Mouse (Mus musculus) layer of hippocampus, adult 11-12 months (tissue): ENCODE data around the gene Exosc10.

Experiments used
- DNase-seq: peaks from one replicate; pipeline ENCODE4 v3.0.0; 2022; ENCODE audit warnings: low spot score

The Exosc10 gene

DNA sequence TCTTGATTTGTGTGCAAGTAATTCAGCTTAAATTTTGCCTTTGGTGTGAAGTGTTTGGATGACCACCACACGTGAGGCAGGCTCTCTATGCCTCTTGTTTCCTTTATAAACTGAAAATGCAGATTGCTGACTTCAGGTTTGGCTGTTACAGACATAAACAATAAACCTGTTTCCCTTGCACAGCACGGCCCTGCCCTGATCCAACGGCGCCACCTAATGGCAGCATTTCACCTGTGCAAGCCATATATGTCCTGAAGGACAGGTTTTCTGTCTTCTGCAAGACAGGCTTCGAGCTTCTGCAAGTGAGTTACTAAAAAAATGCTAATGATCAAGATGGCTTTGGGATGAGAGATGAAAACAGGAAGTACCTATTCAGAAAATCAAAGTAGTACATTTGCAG is 49.5 kb downstream of the Exosc10 start:
- DNase-seq: peak; percentile 79

DNA sequence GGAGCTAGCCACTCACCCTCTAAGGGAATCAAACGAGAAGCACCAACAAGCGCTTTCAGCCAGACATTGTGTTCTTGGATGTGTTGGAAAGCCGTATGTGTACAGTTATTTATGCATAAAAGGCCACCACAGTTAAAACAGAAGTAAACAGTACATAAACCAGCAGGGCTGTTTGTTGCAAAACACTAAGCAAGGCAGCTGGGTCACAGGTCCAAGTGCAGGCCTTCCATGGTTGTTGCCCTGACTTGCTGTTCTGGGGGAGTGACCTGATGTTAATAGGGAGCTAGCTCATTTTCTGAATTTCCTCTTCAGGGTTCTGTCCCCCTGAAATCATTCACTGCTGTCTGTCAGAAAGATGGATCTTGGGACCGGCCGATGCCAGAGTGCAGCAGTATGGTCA is 51.6 kb downstream of the Exosc10 start:
- DNase-seq: no peak

DNA sequence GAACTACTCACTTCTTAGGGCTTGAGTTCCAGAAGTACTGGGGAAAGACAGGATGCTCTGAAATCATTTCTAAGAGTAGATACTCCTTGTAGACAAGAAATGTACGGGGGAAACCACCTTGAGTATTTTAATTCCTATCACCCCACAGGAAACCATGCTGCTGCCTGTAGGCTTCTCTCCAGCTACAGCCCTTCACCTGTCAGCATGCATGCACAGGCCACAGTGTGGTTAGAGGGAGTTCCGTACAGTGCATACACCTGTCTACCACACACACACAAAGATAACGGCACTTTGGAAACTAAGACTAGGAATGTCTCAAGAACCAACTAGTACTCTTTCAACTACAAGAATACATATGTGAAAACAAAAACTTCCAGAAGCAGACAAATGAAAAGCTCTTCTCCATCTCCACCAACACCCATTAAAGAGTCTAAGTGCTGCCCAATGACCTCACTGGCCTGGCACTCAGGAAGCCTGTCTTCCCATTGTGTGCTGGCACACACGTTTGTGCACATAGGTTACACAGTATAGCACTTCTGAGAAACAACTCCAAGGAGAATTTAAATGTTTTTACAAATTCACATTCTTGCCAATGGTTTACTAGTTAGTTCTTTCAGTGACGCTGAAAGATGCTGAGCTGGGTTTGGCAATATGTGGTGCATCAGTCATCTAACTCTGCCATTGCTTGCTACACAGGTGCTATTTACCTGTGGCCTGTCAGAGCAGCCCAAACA is 52.6 kb downstream of the Exosc10 start:
- no peak for DNase-seq

DNA sequence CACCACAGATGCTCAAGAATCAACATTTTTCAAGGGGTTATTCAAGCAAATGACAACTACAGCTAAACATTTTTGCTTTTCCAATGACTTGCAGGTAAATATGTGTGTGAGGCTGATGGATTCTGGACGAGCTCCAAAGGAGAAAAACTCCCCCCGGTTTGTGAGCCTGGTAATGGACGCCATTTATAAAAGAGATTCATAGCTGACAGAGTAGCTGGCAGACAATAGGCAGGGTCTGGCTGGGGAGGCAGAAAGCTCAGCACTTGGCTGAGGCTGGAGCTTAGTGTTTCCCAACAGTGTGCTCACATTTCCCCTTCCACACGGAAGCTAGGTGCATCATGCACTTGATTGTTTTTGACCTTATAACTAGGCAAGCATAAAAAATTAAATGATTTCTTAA is 54.3 kb downstream of the Exosc10 start:
- no peak for DNase-seq

DNA sequence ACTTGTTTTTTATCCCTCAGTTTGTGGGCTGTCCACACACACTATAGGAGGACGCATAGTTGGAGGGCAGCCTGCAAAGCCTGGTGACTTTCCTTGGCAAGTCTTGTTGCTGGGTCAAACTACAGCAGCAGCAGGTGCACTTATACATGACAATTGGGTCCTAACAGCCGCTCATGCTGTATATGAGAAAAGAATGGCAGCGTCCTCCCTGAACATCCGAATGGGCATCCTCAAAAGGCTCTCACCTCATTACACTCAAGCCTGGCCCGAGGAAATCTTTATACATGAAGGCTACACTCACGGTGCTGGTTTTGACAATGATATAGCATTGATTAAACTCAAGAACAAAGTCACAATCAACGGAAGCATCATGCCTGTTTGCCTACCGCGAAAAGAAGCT is 55.5 kb downstream of the Exosc10 start:
- DNase-seq: no peak

DNA sequence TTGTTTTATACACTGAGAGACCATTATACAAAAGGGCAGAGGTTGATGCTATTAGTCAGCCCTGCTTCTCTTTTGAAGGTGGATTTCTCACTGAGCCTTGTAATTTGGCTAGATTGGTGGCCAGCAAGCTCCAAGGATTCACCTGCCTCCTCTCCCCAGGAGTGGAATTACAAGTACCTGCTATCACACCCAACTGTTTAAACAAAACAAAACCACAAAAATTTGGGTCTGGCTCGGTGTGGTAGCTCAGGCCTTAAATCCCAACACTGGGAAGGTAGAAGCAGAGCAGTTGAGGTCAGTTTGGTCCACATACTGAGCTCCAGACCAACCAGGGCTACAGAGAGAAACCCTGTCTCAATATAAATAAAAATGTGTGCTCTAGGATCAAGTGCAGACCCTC is 61.6 kb downstream of the Exosc10 start:
- no peak for DNase-seq

DNA sequence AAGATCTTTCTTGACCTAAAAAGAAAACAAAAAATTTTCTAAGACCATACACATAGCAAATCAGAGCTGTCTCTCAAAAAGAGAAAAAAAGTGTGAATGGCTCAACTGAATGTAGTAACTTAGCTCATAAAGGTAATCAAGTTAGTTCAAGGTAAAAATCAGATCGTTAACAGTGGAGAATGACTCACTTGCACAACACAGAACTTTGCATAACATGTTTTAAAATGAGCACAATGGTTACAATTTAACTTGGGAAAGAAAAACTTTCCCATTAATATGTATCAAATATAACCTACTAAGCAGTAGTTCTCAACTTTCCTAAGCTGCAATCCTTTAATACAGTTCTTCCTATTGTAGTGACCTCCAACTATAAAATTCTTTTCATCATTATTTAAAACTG is 62.5 kb downstream of the Exosc10 start:
- no peak for DNase-seq

DNA sequence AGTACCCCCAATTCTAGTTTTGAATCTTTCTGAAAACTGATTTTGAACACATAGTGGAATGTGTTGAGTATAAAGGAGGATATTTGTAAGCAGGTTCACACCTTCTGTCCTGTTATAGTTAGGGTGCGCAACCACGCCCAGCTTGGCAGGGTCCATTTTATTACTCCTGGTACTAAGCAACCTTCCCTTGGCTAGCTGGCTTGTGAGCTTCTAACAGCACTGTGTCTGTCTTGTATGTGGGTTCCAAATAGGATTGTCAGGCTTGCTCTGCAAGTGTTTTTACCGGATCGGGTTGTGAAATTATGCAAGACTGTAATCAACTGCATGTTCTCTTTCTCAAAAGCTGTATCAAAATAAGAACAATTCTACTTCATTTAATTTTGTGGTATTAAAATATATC is 64.3 kb downstream of the Exosc10 start:
- no peak for DNase-seq

DNA sequence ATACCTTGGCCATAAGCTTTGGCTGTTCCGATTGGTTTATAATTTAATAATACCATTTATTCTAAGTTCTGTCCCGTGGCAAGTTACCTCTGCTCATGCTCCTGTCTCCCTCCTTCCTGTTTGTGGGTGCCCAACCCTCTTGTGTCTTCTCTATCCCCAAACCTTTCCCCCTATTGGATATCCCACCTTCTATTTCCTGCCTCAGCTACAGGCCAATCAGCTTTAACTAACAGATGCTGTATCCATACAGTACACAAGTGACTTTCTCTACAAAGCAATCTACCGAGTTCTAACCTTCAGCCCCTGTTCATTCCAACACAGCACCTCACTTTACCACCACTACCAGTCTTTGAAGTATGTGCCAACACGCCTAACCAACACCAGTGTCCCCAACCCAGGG is 65.4 kb downstream of the Exosc10 start:
- no peak for DNase-seq

DNA sequence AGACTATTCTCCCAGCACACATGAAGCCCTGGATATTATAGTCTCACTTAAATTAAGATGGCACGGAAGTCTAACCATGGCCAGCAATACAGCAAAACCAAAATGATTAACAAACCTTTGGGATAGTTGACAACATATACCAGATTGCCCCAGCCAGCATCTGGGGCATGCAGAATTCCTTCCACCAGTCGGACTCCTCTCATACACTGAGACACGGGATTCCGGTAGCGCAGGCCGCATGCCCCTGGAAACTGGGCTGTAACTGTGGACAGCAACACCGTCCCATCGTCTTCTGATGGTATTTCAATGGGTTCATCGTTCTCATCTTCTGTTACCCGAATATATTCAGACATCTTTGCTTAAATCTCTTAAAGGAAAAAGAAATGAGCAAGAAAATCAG is 66.8 kb downstream of the Exosc10 start:
- DNase-seq: no peak

DNA sequence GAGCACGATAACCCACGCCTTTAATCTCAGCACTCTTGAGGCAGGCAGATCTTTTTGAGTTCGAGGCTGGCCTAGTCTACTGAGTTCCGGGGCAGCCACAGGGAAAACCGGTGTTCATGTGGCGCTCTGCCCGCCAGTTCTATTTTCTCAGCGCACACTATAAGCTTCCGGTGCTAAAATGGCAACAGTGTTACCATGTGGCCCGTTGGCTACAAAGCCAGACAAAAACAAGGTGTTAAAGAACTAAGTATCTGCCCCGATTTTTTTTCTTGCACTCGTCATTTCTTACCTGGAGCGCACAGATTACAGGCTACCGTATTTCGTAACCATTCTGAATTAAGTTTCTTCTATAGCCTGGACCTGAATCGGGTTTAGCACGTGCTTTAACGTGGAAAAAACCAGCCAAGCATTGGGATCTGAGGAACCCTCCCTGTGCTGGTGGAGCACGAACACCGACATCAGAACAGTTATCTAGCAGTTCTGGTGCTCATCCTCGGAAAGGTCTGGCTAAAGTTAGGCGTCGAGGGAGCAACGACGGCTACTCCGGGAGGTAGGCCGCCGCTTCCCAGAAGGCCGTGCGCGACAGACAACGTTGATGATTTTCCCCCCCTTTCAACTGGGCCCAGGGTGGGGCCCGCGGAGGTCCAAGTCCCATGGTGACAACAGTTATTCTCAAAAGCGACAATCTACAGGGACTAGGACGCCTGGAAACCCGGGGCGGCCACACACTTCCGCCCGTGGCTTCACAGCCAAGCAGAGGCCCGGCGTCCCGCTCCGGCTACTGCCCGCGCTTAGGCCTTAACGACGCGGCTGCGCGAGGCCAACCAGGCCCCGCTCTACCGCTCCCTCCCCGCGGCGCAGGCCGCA is 67.8 kb downstream of the Exosc10 start:
- DNase-seq: no peak

DNA sequence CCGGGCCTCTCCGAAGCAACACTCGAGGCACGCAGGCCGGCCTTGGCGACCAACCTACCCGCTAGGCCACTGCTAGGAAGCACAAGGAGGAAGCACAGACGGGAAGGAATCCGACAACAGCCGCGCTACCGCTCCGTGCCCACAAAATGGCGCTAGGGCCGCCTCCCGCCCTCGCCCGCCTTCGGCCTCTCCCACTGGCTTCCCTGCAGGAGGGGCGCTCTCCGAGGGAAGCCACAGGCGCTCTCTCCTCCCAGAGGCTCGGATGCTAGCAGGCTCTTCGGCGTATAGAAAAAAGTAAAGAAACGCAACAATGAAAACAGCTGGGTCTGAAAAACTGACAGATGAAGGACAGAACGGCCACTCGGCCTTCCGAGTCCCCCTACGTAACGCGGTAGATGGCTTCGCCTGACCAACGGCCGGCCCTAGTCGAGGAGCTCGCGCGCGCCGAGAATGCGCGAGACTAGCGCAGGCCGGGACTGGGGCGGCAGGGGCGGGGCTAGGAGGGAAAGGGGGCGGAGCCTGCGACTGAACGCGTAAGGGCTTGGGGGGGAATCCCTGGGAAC is 68.5 kb downstream of the Exosc10 start, which contains the start of gene Tardbp:
TSS of gene Tardbp (minus strand) at position 397 of the 563 bp plus-strand sequence.
- peak; percentile 95 for DNase-seq

DNA sequence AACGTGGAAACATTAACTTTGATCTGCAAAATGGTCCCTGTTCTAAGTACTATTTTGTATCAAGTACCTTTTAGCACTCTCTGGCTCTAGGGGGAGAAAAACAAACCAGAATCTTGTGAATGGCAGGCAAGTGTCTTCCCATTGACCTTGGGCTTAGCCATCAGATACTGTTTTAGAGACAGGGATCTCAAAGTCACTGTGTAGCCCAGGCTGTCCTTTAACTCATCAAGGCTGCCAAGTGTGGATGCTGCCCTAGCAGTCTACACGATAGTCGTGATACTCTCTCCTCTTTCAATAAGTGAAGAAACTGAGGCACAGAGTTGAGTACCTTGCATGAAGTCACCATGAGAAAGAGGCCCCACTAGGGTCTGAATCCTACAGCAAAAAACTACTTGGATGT is 69.0 kb downstream of the Exosc10 start:
- DNase-seq: no peak
